Mouse (Mus musculus): ENCODE results near the gene Cbx6. TPM values are rescaled to one million over a fixed set of nuclear protein-coding genes. Genes with fewer than 3 reads are reported as not detected.

Cbx6 gene
- total RNA-seq (2021) = 10 to 100 TPM; 41.0 to 43.1 TPM
- long read RNA-seq, experiment 1, full-length matches to known transcripts = 23 of 24 reads
- long read RNA-seq, experiment 1, partial matches to known transcripts = 0 of 24 reads
- long read RNA-seq, experiment 1, other reads (novel, unspliced or antisense) = 1 of 24 reads
- long read RNA-seq, experiment 2, full-length matches to known transcripts = 68 of 84 reads
- long read RNA-seq, experiment 2, partial matches to known transcripts = 2 of 84 reads
- long read RNA-seq, experiment 2, other reads (novel, unspliced or antisense) = 14 of 84 reads

DNA sequence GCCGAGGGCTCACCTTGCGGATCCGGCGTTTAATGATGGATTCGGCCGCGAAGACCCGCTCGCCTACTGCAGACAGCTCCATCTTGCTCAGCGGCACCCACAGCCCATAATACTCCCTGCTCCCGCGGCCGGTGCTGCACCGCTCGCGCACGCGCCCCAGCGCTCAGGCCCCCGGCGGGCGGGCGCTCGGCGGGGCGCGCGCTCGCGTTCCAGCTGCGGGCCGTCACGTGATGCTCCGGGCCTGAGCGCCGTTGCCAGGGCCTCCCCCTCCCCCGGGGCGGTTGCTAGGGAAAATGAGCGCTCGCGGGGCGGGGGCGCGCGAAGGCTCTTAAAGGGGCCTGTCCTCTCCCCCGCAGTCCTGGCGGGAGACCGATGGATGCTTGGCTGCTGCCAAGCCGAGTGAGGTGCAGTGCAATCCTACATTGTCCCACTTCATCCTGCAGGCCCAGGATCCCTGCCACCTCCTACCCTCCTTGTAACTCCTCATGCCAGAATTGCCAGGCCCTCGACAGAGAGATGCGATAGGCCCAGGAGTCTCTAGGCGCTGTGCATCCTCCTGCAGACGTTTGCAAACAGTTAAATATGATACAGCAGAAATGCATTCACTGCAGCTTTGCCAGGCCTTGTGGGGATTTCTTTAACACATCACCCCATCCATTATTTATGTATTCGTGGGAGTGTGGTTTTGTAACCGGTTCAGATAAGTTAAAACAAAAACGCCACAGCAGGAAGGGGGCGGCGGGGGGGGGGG is at the start of gene Cbx6, which contains the start of gene Npcd:
Gene Cbx6, minus strand, starts transcription at position 559 of the 751 bp plus-strand sequence.
Gene Npcd, minus strand, starts transcription at position 108 of the 751 bp plus-strand sequence.
- peak; percentile 95 for DNase-seq (ENCODE audit: low spot score in 2 of 2)

DNA sequence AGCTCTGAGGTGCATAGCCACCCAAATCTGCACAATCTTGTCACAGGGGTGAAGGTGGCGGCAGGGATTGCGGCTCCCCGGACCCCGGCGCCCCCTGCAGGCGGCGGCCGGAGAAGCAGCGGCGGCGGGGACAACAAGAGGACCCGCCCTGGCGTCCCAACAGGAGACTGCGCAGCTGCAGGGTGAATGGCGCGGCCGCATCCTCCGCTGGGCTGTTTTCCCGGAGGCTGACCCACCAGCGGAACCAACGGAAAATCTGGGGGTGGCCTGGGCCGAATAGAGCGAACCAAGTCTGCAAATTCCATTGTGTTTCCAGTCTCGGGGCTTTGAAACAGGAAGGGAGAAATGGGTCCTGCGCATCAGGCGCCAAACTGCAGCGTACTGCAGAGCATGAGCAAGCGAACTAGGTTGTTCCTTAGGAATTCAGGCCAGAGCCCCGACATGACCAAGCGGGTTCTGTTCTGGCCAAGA is 48.9 kb upstream of the Cbx6 start:
- DNase-seq (ENCODE audit: low spot score in 2 of 2) = peak; percentile 95 to 98

DNA sequence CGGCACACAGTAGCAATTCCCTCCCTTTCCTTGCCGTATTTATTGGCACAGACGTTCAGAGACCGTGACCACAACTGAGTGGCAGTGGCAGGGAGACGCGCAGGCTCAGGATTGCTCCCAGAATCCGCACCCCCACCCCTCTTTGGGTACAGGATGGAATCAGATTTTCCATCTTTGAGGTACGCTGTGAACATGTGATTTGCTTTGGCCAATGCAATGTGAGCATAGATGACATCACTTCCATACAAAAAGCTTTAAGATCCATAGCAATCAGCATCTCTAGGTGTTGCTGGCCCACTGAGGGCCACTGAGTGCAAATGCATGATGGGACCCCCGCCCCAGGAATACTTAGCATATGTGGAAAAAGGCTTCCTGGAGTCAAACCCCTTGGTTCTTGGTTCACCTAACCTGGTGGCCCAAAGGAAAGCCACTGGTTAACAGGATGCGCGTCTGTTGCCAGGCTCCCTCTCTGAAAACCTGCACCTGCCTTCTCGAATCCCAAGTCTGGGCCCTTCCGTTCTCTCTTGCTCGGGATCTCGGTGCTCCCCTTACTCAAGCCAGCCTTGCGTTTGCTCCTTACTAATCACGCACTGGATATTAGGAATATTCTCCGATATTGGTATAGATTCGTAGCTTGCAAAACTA is 48.3 kb upstream of the Cbx6 start:
- no peak for DNase-seq (ENCODE audit: low spot score in 2 of 2)

DNA sequence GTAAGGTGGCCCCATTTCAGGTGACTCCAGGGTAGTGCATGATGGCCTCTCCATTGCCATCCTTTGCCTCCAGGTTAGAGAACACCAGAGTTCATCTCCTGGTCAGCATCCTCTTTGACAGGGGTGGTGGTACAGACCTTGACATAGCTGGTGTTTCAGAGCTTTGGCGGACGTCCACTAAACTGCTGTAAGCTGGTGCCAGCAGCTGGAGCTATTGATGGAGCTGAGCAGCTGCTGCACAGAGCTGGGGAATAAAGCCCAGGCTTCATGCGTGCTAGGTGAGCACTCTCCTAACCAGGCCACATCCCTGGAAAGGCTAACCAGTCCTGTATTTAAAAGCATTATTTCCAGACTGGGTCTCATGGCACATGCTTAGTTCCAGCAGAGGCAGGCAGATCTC is 46.0 kb upstream of the Cbx6 start:
- no peak for DNase-seq (ENCODE audit: low spot score in 2 of 2)

DNA sequence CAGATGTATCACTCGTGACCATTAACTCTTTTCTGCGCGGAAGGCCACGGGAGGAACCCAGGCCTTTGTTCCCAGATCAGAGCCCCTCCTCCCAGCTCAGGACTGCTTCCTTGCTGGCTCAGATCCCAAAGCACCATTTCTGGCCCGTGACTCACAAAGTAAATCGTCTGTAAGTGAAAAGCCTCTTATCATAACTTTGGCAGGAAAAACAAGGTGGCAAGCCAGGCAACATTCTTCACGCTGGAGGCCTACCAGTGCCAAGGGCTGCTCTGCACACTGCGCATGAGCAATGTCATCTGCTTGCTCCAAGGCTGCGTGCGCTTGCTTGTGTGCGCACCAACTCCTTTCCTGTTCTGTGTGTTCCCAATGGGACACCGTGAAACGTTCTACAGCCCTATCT is 44.8 kb upstream of the Cbx6 start:
- peak; percentile 60 to 62 for DNase-seq (ENCODE audit: low spot score in 2 of 2)

DNA sequence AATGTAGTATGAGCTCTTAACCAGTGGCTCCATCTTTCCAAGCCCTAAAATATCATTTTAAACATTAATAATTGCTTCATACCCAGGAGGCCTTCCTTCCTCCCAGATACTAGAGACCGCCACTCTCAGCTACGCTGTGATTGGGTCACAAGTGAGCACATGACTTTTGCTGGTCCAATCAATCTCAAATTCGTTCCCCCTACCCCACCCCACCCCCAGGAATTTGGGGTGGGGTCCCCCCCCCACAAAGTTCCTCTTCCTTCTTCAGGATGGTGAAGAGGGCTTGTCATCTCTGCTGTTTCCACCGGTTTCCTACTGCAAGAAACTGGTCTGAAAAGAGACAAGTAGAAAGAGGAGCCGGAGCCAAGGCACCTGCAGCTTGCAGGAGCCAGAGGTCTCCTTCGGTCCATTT is 44.2 kb upstream of the Cbx6 start:
- DNase-seq (ENCODE audit: low spot score in 2 of 2) = no peak

DNA sequence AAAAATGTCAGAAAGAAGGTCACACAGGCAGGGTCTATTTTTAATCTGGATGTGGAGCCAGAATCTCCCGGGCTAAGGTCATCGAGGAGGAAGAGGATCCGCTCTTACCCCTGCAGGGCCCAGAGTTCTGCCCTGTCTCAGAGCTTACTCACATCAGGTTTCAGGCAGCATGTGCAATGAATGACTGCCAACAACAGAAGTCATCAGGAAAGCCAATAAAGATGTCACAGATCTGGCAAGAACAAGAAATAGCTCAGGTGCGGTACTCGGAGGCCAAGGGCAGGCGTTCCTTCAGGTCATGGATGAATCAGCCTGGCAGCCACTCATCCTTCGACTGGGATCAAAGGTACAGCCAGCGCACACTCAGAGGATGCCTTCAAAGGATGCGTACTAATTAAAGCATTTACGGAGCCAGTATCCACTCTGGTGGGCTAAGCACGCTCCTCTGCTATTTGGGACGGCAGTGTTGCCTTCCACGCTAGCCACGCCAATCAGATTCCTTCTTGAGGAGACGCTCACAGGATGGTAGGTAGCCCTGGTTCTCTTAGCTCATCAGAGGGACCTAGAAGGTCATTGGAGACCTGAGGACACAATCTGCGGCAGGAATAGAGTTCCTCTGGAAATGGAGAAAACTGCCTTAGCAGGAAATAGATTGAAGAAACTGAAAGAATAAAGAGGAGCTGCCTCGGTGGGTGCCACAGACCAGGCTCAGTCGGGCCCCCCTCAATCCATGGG is 40.9 kb upstream of the Cbx6 start:
- DNase-seq (ENCODE audit: low spot score in 2 of 2) = peak in 1 of 2 experiments; percentile 15

DNA sequence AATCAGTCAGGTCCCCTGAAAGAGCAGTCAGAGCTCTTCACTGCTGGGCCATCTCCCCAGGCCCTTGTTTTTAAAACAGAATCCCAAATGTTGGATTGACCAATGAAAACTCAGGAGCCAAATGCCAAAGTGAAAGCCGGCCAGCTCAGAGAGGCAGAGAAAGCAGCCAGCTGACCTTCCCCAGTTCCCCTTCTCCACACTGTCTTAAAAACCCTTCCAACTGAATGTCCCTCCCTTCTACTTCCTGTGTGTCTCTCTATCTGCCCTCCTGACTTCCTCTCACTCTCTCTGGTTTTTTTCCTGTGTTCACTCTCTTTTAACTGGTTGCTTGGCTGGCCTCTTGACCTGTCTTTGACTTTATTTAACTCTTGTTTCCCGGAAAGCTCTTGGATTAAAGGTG is 39.5 kb upstream of the Cbx6 start:
- DNase-seq (ENCODE audit: low spot score in 2 of 2) = no peak

DNA sequence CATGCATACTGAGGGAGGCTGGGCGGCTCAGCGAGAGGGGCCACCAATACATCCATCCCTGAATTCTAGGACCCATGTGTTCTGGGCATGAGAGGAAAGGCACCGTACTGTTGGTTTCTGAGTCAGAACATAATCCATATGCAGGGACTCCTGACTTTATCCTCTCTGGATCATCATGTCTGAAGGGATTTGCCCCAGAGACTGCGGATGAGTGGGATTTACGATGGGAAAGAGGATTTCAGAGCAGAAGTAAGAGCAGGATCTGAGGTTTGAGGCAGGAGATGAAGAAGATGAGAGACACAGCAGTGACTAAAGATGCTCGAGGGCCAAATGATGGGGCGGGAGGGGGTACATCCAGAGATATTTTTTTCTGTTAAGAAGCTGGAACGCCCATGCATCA is 39.1 kb upstream of the Cbx6 start:
- DNase-seq (ENCODE audit: low spot score in 2 of 2) = no peak

DNA sequence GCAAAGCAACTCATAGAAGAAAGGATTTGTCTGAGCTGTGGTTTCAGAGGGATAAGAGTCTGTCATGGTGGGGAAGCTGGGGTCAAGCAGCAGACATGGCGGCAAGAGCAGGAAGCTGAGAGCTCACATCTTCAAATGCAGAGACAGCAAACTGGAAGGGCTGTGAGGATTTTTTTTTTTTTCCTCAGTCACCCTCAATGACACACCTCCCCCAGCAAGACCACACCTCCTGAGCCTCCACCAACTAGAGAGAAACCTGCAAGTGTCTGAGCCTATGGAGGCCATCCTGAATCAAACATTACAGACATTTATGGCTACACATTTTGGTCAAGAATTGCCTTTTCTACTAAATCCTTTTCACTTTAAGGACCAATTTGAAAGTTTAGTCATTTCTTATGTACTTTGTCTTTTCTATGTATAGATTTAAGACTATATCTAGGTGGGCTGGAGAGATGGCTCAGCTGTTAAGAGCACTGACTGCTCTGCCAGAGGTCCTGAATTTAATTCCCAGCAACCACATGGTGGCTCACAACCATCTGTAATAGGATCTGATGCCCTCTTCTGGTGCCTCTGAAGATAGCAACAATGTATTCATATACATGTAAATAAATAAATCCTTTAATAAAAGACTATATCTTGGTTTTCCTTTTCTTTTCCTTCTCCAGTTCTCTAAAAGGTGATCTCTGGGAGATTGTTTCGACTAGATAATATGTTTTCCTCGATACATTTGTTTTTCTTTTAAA is 32.9 kb upstream of the Cbx6 start:
- DNase-seq (ENCODE audit: low spot score in 2 of 2) = no peak

DNA sequence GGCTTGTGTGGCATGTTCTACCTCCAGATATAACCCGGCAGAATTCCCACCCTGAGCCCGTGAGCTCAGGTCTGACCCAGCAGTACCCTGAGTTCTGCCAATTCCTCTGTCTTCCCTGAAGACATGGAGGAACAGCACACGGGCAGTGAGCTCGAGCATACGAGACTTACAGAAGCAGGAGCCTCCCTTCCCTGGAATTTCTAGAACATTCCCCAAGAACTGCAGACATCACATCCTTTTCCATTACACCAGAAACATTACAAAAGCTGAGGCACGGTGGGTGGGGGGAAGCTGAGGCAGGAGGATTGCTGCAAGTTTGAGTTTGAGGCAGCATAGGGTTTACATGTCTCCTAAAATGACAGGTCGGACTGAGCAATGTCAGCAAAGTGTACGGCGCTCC is 25.3 kb upstream of the Cbx6 start:
- DNase-seq (ENCODE audit: low spot score in 2 of 2) = no peak

DNA sequence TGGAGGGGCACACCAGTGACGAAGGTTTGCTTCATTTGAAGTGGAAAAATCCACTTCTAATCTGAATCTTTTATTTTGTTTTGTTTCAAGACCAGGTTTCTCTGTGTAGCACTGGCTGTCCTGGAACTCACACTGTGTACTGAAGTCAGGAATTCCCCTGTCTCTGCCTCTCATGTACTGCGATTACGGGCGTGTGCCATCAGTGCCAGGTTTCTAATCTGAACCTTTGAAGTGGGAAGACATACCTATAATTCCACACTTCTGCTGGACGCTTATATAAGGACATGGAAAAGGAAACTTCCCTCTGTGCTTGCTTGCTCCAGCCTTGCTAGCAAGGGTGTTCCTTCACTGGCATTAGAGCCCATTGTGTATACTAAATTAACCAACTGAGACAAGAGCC is 24.5 kb upstream of the Cbx6 start:
- no peak for DNase-seq (ENCODE audit: low spot score in 2 of 2)

DNA sequence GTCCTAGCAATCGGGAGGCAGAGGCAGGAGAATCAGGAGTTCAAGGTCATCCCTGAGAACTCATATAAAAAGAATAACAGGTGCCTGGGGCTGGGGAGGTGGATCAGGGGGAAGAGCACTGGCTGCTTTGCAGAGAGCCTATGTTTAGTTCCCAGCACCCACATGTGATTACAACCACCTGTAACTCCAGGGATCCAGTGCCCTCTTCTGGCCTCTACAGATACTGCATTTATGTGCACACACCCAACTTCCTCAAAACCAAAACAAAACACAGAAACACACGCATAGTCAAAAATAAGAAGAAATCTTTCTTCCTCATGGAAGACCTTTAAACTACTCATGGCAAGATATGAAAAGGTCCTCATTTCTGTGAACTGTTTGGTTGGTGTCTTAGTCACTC is 15.7 kb upstream of the Cbx6 start:
- no peak for DNase-seq (ENCODE audit: low spot score in 2 of 2)

DNA sequence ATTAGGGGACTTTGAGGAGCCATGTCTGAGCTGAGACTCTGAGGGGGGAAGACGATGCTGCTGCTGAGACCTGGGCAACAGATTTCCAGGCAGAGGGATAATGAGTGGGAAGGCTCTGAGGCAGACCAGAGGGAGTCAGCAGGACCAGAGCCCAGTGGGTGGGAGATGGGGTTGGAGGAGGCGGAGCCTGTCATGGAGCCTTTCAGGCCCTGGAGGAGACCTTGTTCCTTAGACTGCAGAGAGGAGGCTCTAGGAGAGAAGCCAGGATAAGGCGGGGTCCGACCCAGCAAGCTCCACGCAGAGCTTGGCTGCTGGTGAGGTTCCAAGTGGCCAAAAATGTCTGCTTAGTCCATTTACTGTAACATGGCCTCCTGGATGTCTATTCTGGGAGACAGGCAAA is 12.6 kb upstream of the Cbx6 start:
- no peak for DNase-seq (ENCODE audit: low spot score in 2 of 2)

DNA sequence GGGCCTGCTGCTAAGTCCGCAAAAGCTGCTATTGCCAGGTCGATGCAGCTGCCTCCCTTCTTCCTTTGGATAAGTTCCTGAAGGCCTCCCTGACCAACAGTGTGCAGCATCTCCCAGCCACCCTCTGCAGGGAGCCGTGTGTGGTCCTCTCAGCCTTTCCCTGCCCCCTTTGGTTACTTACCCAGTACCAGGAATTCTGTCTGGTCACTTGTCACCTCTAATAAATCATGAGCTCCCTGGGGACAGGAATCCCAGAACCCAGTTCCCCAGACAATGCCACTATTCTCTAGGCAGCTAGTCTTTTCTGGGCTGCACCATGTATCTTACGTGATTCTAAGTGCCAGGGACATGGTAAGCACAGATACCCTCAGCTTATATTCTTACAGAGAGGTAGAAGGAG is 11.5 kb upstream of the Cbx6 start:
- DNase-seq (ENCODE audit: low spot score in 2 of 2) = no peak

DNA sequence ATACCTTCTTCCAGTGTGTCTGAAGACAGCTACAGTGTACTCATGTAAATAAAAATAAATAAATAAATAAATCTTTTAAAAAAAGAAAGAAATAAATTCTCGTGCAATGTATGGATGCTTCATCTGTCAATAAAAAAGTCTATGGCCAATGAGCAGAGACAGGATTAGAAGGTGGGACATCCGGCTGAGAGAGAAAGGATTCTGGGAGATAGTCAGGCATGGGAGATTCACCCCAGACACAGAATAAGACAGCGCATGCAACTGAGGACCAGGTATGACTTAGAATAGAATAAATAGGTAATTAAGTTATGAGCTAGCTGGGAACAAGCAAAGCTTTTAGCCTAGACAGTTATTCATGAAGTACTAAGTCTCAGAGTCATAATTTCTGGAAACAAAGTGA is 8.5 kb upstream of the Cbx6 start:
- no peak for DNase-seq (ENCODE audit: low spot score in 2 of 2)

DNA sequence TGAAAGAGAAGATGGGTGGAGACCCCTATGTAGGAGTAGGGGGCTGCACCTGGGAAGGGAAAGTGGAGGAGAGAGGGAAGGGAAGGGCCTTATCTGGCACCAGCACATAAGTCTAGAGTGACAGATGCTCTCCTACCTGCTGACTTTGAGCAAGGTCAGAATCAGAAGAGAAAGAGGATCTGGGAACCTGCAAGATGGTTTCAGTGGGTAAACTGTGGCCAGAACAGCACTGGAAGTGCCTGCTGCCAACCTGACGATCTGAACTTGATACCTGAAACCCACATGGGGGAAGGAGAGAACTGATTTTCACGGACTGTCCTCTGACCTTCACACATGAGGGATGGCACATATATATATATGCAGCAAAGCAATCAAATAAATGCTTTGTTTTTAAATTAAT is 5.8 kb upstream of the Cbx6 start:
- DNase-seq (ENCODE audit: low spot score in 2 of 2) = no peak

DNA sequence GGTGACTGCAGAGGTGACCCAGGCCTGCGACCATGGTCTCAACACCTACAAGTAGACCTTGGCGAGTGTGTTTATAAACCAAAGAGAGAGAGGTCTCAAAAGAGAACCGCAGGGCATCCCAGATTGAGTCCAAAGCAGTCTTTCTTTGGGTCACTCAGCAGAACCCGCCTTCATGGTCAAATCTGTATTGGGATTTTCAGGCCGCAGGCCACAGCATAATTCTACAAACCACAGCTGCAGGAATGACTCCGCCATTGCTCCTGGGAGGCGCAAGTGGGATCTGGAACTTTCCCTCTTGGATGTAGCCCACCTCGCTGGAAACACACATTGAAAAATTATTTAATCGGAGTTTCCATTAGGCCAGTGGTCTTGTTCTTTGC is 383 bp upstream of the Cbx6 start:
- peak in 1 of 2 experiments; percentile 14 for DNase-seq (ENCODE audit: low spot score in 2 of 2)

DNA sequence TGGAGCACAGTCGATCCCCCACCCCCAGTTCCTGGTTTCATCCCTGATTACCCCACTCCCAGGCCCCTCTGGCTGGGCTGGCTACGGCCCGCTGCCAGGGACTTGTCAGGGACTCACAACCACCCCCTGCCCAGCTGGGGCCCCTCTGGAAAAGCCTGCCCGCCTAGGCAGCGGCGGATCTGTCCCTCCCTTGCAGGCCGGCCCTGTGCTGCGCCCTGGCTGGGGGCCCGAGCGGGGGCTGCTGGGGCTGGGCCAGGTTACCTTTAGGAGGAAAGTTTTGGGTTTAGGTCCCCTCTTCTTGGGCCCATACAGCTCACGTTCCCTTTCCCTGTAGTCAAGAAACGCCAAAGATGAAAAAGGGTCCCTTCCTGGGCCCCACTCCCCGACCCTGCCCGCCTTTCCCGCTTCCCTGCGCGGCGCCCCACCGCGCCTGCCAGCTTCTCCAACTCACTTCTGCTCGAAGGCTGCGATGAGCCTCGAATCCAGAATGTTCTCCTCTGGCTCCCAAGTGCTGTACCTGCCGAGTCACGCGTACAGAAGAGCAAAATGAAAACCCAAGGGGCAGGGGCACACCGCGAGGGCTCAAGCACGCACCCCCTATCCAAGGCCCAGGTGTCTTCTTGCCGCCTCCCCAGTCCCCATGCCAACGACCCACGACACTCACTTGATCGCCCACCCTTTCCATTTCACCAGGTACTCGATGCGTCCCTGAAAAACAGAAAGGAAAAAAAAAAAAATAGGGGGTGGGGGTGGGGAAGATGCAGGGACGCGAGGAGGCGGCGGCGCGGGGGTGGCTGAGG is 1.0 kb downstream of the Cbx6 start:
- DNase-seq (ENCODE audit: low spot score in 2 of 2) = peak in 1 of 2 experiments; percentile 44

Measured in adrenal gland, adult 18-20 months (tissue).